Mouse (Mus musculus) neutrophil, adult 59 days (primary cell): ENCODE results near the gene Tmem120b. TPM values are rescaled to one million over a fixed set of nuclear protein-coding genes. Genes with fewer than 3 reads are reported as not detected.

Experiments
- total RNA-seq, 2 experiments: library from RNA; stranded (reverse); gene quantifications; 1 replicate in 1 of 2; 2 replicates in 1 of 2; pipeline ENCODE4 v1.2.4; 2023

Gene Tmem120b
- total RNA-seq: 1 to 10 TPM; 2.0 to 5.3 TPM

DNA sequence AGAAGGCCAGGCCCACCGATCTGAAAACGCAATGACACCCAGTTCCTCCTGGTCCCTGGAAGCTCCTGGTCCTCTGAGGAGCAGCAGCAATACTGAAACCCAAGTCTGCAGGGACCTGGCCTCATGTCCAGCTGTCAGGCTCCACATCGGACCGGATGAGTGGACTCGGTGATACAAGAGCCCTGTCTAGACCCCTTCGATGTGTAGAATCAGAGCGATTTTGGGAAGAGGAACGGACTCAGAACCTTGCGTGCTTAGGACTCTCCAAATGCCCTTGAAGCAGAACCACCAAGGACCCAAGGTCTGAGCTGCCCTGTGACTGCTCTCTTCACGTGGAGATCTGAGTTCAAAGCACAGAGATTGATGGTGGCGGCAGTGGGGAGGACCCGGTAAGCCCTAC is at the start of gene Tmem120b:
Tmem120b (plus strand) TSS at position 301 of the 400 bp plus-strand sequence.

DNA sequence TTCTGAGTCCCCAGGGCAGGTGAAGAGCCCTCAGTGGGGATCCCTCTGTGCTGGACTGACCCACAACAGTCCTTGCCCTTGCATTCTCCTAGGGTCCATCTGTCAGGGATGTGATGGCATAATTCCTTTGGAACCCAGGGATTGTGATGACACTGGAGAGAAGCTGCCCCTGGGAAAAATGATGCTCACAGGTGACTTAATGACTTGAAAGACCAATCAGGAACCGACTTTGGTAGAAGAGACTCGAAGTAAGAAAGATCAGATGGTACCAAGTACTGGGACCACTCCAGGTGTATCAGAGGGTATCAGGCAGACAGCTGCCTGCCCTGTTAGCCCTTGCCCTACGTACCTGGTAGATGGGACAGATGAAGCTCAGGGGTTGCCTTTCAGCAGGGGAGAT is 21.3 kb upstream of the Tmem120b start, which contains the start of gene Morn3:
Morn3 (minus strand) TSS at position 101 of the 400 bp plus-strand sequence.

DNA sequence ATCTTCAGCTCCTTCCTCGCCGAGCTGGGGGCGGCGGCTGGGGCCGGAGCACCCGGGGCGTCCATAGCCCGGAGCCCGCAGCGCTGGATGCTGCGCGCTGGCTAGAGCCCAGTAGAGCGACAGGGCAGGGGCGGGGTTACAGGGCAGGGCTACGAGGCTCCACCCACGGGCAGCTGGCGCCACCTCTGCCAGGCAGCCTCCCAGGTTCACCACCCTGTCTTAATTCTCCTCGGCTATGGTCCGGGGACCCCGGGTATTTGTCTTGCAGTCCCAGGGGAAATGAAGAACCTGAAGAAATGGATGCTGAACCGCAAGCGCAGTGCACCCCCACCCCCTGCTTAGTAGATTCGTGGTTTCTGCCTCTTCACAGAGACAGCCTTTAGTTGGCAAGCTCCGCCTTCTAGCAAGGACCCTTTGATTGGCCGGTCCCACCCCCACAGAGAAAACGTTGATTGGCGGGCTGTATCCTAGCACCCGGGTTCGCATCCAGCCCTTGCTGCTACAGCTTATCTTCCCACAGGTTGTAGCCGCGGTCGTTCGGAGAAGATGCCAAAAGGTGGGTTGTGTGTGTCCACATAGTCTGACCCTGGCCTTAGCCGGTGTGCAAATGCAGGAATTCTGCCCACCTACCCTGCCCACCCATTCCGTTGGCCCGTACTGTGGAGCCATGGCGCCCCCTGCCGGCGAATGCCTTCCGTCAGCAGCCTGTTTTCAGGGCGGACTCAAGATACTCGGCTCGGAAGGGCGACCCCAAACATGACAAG is 64.3 kb downstream of the Tmem120b start, which contains the start of gene Rhof:
Rhof (minus strand) TSS at position 385 of the 764 bp plus-strand sequence.

DNA sequence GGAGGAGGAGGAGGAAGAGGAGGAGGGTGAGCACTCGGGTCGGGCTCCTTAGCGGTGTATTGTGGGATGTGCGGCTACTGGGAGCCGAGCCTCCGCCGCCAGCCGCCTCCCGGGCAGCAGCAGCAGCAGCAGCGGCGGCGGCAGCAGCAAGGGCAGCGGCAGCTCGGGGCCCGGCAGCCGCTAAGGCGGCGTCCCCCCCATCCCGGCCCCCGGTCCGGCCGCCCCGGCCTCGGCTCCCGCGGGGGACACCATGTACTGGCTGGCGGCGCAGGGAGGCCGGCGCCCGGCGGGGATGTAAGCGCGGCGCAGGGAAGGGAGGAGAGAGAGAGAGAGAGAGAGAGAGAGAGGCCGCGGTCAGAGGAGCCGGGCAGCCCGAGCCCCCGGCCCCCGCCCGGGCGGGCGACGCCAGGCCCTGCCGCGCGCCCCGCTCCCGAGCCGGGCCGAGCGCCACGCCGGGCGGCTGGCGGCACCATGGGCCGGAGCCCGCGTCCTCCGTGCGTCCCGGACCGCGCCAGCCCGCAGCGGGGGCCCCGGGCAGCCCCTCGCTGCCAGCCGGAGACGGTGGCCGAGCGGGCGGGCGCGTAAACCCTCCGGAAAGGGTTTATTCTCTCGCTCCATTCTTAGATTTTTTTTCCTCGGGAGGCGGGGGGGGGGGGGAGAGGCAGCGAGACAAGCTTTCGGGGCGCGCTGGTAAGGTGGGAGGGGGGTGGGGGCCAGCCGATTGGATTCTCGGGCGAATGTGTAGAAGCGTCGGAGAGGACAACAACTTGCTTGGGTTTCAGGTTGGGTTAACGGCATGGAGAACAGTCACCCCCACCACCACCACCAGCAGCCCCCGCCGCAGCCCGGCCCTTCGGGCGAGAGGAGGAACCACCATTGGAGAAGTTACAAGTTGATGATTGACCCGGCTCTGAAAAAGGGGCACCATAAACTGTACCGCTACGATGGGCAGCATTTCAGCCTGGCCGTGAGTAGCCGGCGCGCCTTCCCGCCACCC is 74.2 kb downstream of the Tmem120b start, which contains the start of gene Setd1b:
Setd1b (plus strand) TSS at position 33 of the 997 bp plus-strand sequence.

Other genes with a start within 250 kb of the Tmem120b start
- 100 to 1,000 TPM; 129 to 142 TPM for gene Anapc5, start 247.1 kb upstream of the Tmem120b start, total RNA-seq
- 10 to 100 TPM; 23.3 to 34.2 TPM for gene Rnf34, start 218.4 kb upstream of the Tmem120b start, total RNA-seq
- 10 to 100 TPM; 23.5 to 30.0 TPM for gene Kdm2b, start 78.6 kb upstream of the Tmem120b start, total RNA-seq
- gene Orai1, start 53.3 kb upstream of the Tmem120b start, total RNA-seq: 10 to 100 TPM; 73.6 to 76.0 TPM
- under 1 TPM in 1 of 2 experiments, not detected in 1; 0.68 TPM for gene Morn3, start 21.4 kb upstream of the Tmem120b start, total RNA-seq
- gene Rhof, start 64.3 kb downstream of the Tmem120b start, total RNA-seq: 10 to 100 TPM; 16.1 to 17.6 TPM
- 10 to 100 TPM; 78.1 to 79.1 TPM for gene Setd1b, start 73.8 kb downstream of the Tmem120b start, total RNA-seq
- 10 to 100 TPM; 13.1 to 14.3 TPM for gene Psmd9, start 101.0 kb downstream of the Tmem120b start, total RNA-seq
- gene Hpd, start 114.3 kb downstream of the Tmem120b start, total RNA-seq: not detected
- gene Wdr66, start 183.7 kb downstream of the Tmem120b start, total RNA-seq: under 1 TPM in 1 of 2 experiments, not detected in 1; 0.18 TPM